Mouse (Mus musculus) thymus, postnatal 25 days (tissue): Measurements from ENCODE around the gene Ndufs2.

Experiments used
- DNase-seq: peaks from one replicate; pipeline ENCODE4 v3.0.0; 2022

Ndufs2 gene

DNA sequence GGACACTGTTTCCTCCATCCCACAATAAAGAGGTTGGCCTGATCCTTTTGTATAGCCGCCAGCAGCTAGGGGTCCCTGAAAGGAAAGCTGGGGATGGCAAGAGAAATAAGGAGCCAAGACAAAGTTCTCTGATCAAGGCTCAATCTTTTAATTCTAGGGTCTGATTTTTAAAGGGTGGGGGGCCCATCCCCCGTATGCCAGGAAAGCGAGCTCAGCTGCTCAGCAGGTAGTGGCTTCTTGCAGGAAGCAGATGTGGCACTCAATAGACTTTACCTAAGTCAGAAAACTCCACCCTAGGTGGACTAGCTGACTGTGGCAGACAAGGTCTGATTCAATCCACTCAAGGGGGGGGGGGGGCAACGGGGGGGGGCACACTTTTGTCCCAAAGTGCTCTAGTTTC, 24.4 kb downstream of the Ndufs2 start:
- DNase-seq: no peak

DNA sequence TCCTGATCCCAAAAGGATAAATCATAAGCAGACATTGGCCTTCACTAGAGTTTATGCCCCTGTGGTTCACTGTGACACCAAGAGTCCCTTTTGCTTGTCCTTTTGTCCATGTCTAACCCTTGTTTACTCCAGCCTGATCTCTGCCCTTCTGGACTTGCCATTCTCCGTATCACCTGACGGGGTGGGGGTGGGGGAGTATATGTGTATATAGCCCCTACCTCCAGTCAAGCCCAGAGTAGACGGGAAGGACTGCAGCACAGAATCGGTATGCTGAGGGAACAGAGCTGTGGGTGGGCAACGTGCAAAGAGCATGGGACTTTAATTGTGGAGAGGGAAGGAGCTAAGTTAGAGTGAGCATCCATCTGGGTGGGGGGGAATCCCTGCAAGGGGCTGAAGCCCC, 26.3 kb downstream of the Ndufs2 start, which contains the start of gene Apoa2:
Apoa2 (plus strand) TSS at position 198 of the 400 bp plus-strand sequence.
- DNase-seq: no peak

DNA sequence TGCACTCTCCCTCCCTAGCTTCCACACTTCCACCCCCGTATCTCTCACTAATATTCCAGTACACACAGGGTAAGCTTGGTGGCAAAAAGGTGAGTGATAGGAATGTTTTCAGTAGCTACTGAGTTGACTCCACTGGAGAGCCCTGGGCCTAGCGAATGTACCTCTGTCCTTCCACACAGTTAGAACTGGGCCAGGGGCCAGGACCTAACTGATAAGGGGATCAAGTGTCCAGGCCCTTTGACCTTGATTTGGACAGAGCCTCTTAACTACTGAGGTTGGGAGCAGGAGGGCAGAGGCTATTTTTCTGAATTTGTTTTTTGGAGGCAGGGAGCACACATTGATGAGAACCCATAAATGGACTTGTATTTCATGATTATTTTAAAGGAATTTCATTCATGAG, 27.4 kb downstream of the Ndufs2 start:
- DNase-seq: no peak

DNA sequence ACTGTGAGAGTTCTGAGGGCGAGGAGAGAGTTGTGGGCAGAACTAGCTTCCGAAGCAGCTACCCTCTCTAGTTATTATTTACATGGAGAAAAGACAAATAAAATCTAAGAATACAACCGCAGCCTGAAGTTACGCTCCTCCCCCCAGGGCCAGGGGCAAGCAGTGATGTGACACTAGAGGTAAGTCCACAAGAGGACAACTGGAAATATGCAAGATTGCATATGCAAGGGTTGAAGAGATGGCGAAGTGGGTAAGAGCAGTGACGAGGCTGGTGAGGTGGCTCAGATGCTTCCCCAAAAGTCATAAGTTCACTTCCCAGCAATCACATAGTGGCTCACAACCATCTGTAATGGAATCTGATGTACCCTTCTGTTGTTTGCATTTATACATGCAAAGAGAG, 28.0 kb downstream of the Ndufs2 start:
- peak; percentile 18 for DNase-seq

DNA sequence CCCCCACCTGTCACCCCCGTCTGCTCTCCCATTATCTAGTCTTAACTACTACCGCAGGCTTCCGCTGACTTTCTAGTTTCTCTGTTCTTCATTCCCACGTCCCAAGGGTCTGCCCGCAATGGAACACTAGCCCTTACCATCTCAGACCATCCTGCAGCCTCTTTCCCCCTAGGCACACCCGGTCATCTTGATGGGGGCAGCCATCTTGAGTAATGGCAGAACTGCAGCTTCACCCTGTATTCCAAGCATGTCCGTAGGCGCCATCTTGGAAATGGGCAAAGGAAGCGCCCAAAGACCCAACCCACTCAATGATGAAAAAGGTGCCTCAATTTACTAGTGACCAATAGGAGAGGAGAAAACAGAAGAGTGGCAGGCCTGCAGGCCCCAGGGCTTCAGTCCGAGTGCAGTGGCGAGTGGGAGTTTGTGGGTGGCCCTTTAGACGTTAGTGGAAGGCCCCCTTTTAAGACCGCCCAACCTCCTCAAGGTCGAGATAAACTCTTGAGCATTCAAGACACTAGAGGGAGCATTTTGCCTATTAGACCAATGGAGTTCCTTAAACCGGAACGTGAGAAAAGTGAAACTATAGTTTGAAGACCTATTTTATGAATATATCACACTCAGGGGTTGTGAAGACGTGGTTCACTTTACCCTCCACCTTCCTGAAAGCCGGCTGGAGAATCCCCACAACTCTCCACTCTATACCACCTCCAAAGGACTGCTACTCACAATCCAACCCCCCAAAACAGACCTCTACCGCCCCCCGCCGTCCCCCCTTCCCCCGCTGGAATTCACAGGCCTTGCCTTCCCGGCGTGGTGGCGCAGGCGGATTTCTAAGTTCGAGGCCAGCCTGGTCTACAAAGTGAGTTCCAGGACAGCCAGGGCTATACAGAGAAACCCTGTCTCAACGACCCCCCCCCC, 28.7 kb downstream of the Ndufs2 start, which contains the start of gene Tomm40l:
Tomm40l (minus strand) TSS at position 277 of the 918 bp plus-strand sequence.
- peak; percentile 90 for DNase-seq

DNA sequence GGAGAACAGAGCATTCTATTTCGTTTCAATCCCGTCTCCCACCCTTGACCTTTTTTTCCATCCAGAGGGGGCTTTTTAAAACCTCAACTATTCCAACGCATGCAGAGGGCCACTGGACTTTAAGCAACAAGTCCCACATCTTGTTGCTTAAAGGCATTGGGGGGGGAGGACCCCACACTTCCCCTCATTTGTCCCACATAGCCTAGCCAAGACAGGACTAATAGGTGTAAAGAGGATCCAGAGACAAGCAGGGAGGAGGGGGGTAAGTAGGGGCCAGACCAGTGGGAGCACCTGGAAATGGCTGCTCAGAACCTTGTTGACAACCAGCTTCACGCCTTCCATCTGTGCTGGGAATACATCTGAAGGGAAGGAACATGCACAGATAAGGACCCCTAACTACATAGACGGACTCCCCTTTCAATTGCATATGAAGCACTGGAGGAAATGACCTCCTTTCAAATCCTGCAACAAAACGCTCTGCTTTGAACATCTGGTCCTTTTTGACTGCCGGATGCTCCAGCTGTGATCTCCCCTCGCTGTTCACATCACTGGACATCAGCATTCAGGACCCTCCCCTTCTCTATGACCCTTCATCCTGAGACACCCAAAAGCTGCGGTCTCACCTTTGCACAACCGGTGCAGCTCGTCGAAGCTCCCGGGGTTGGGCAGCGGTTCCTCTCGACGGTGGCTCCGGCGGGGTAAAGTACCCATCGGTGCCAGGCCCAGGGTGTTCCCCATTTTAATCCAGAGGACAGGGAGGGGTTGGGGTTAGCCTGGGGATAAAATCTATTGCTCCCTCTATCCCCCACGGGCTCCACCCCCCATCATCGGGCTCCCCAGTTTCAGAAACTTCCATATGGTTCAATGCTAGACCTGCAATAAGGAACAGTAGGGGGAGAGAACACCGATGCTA, 29.7 kb downstream of the Ndufs2 start:
- no peak for DNase-seq

DNA sequence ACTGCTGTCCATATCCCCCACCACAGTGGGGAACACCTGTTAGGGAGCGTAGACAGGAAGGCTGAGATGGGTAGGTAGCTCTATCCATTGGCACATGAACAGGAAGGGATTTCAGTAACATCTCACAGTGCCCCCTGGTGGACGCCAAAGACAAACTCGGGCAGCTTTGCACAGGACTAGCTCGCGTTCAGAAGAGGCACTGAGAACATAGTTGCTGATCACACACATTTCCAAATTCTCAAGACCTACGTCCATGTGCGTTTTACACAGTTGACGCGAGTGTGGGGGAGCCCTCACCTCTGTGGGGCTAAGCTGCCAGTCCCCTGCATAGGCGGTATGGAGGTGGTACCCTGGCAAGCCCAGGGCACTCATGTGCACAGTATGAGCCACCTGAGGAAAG, 30.3 kb downstream of the Ndufs2 start:
- DNase-seq: peak; percentile 83

DNA sequence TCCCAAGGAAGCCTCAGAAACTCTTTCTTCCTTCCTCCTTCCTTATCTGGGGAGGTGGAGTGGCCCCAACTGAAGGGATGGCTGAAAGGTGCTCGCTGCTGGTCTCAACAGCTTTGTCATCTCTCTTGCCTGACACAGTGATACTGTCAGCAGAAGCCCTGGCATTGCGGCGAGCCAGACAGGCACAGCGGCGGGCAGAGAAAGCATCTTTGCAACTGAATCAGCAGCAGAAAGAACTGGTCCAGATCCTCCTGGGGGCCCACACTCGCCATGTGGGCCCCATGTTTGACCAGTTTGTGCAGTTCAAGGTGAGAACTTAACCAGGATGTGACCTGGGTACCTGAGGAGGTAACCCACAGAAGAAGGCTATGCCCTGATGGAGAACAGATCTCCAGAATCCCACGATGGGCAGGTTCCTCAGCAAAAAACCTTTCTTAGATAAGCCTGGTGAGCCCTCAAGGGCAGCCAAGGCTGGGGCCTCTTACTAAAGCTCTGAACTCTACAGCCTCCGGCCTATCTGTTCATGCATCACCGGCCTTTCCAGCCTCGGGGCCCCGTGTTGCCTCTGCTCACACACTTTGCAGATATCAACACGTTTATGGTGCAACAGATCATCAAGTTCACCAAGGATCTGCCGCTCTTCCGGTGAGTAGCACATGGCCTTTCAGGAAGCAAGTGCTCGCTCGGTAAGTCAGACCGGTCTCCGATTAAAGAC, 34.8 kb downstream of the Ndufs2 start:
- DNase-seq: no peak

DNA sequence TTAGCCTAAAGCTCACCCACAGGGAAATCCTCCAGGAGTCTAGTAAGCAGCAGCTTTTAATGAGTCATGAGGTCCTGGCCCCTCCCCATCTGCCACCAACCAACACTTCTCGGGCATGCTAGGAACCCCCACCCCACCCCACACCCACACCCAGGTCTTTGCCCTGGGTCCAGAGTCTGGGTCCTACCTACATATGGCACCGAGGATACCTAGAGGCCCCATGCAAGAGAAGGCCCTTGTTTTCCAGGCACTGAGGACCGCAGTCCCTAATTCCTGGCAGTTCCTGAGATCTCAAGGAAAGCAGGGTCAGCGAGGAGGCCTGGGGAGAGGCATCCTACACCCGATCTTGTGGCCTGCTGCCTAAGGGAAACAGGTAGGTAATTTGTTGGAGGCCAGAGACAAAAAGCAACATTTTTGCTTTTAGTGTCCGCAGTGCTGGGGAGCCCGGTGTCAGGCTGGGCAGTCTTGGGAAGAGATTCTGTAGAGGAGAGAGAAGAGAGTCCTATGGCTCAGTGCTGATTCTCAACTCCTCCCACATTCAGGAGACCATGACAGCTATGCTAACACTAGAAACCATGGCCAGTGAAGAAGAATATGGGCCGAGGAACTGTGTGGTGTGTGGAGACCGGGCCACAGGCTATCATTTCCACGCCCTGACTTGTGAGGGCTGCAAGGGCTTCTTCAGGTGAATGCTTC, 37.2 kb downstream of the Ndufs2 start, which contains the start of gene Nr1i3:
Nr1i3 (plus strand) TSS at position 170 of the 696 bp plus-strand sequence.
- DNase-seq: no peak

DNA sequence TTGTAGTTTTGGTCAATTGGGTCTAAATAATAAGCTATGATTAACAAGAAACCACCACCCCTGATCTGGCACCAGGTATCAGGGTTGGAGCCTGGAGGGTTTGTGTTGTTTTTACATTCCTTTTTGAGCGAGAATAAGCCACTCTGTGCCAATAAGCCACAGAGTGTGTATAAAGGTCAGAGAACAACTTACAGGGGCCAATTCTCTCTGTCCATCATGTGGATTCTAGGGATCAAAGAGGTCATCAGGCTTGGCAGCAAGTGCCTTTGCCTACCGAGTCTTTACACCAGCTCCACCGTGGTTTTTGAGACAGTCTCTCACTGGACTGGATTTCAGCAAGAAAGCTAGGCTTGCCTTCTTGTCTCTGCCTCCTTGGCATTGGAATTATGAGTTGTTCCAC, 38.3 kb downstream of the Ndufs2 start:
- no peak for DNase-seq

DNA sequence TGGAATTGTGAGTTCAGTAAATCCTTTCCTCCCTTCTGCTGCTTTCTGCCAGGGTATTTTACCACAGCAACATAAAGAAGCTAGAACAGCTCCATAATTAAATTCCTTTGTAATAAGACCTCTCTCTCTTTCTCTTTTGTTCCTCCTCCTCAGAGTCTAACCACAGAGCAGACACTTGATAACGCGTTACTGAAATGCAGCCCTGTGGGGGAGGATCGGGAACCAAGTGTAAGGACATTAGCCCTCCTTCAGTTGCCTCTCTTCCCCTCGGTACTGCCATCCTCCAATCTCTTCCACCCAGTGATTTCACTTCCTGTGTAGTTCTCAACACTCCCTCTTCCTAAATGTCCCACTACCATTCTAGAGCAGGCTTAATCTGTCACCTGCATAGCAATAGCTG, 41.8 kb downstream of the Ndufs2 start:
- DNase-seq: no peak

DNA sequence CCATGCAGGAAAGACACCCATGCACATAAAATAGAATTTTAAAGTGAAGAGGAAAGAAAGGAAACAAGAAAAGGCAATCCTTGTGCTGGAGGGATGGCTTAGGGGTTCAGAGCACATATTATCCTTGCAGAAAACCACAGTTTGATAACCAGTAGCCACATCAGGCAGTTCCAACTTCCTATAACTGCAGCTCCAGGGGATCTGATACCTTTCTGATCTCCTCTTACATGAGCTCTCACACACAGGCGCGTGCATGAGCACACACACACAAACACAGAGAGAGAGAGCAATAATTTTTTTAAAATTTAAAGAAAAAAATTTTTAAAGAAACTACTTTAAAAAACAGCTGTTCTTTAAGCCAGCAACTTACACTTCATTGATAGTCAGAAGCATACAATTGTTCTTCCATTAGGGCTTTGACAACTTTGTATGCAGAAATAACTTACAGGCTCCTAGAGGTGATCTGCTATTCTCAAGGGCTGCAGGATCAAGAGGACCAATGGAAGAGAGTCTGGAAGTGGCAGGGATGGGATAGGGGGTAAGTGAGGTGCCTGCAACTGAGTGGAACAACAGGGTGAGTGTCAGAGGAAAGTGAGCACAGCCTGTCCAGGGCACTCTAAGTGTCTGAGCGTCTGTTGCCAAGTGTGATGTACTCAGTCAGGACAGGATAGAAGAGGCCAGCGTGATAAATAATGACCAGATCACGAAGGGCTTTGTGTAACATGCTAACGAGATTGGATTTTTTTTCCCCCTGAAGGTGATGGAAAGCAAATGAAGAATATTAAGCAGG, 45.3 kb downstream of the Ndufs2 start:
- DNase-seq: no peak

DNA sequence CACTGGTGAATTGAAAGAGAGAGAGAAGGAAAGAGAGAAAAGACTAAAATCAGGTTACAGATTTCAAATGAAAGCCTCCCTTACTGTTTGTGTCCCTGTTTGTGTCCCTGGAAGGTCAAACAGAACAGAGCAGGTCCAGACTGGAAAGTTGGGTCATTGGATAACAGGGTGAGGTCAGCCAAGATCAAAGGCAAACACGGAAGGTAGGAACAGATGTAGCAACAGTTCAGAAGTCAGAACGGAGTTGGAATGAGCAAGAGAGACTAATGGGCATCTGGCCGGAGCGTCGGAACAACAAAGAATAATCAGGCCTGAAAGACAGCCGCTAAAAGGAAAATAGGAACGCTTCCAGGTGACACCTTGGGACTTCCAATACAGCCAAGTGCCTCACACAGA, 46.9 kb downstream of the Ndufs2 start:
- DNase-seq: no peak

DNA sequence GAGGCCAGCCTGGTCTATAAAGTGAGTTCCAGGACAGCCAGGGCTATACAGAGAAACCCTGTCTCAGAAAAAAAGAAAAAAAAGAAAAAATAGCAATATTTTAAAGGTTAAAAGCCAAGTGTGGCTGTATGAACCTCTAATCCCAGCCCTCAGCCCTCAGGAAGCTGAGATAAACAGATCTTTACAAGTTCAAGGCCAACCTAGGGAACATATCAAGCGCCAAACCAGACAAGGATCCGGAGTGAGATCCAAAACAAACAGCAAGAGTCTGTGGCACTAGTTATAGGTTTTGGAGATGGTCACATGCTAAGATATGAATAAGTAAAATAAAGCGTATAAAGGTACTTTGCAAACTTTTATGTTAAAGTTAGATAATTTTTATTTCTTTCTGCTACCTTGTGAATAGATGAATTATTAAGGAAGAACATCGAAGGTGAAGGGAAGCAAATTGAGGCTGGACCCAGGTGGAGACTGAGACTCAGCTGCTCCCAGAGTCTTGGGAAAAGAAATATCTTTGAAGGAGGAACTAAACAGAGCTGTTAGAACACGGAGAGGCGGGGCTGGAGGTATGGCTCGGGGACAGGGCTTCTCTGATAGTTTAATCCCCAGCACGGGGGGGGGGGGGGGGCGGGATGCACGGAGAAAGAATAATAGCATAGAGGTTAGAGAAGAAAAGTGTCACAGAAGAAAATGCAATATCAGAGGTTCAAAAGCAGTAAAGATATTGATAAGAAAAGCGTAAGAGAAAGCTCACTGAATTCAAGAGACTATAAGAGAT, 47.5 kb downstream of the Ndufs2 start:
- DNase-seq: no peak

DNA sequence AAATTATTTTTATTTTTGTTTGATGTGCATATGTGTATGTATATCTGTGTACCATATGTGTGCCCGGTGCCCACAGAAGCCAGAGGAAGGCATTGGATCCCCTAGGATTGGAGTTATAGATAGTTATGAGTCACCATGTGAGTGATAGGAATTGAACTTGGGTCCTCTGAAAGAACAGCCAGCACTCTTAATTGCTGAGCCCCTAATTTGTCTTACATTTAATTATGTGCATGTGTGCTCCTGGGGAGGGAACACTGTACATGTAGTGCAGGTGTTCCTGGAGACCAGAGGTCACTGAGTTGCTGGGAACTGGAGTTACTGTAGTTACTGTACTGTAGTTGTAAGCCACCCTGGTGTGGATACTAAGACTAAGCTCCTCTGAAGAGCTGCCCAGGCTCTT, 50.4 kb downstream of the Ndufs2 start:
- no peak for DNase-seq

DNA sequence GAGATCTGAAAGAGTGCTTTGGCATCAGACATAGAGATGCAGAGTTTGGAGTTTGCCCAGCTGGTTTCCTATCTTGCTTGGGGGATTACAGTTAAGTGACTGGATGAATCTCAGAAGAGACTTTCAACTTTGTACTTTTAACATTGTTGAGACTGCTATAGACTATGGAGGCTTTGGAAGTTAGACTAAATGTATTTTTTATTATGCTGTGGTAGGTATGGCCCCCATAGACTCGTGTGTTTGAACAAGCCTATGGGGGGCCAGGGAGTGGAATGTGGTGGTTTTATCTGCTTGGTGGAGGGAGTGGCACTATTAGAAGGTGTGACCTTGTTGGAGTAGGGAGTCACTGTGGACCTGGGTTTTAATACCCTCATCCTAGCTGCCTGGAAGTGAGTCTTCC, 51.7 kb downstream of the Ndufs2 start:
- no peak for DNase-seq

DNA sequence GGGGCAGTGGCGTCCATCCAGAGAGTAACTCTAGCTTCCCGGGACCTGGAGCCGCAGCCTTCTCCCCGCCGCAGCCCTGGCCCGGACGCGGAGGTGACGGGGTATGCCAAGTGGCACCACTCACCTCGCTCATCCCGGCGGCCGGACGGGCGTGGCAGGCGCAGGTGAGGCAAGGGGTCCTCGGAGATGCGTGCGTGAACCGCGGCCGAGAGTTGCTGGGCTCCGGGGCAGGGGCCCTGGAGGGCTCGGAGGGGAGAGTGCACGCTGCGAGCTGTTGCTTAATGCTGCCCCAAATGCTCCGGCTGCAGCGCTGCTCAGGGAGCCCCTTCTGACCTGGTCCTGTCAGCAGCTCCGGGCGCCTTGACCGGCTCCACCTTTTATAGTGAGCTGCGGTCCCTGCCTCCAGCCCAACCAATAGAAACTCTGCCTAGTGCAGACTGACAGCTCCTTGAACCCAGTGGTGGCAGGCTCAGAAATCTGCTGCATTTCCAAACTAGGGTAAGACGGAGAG, 55.2 kb downstream of the Ndufs2 start, which contains the start of gene Pcp4l1:
Pcp4l1 (minus strand) TSS at position 382 of the 511 bp plus-strand sequence.
- DNase-seq: no peak

DNA sequence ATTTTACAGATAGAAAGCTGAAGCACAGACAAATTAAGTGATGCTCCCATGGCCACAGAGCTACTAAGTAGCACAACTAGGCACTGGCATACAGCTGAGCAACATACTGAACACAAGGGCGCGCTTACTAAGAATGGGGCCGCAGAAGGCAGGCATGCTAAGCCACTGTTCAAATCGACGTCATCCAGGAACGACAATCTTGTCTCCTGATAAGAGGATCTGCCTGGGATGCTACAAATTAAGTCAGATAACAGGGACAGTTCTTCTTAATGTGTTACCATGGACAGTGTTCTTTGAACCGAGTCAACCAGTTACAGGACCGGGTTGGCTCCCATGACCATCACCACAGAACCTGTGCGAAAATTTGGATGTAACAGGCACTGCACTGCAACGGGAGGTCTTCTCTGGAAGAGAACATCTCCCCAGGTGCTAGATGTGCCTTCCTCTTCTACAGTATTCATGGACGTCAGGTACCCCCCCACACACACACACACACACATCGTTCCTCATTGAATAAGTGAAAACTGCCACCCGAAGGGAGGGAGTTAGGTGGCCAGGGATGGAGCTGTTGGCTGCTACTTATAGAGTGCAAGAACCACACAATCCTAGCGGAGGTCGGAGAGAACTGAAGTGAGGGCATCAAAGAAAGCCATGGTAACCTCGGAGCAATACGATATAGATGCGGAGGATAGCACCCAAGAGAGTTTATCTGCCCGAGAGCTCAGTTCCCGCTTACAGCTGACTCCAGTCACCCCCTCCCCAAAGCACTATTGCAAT, 56.0 kb downstream of the Ndufs2 start:
- no peak for DNase-seq
